ENCODE assay signal across 8 mouse cellular contexts in genomic region chr17:21733529-21734031, GRCm38 (mm10). TPM values are rescaled to one million over a fixed set of nuclear protein-coding genes. Genes with fewer than 3 reads are reported as not detected.
A peak's percentile ranks its signal among the peaks of the same experiment; 100 is the strongest.
DNase-seq lines count a peak whose midpoint lies in the region; ATAC-seq lines count a peak whose summit lies in the region.

No protein-coding gene starts in this region.

- H3K4me1 ChIP-seq in hindbrain, embryonic 11.5 days (replicated peaks; ENCODE audit: control insufficient read depth, insufficient read depth, low read length): no peaks in the 10 kb centered on the region

- WGBS in hindbrain, embryonic 11.5 days: under 1% methylated on average over 27 of the region's 27 CpGs

- H3K36me3 ChIP-seq in hindbrain, embryonic 11.5 days (ENCODE audit: control insufficient read depth, insufficient read depth, low read length): no peaks in the 10 kb centered on the region

- H3K27me3 ChIP-seq in hindbrain, embryonic 11.5 days (ENCODE audit: control insufficient read depth, insufficient read depth, low read length): no peaks in the 10 kb centered on the region

- no peaks in the 10 kb centered on the region for H3K9me3 ChIP-seq in hindbrain, embryonic 11.5 days (ENCODE audit: control insufficient read depth, low read length)

- H3K9ac ChIP-seq in hindbrain, embryonic 11.5 days (ENCODE audit: low read depth, low read length): peak overlapping the region; percentile 69

- H3K4me3 ChIP-seq in hindbrain, embryonic 11.5 days (ENCODE audit: low read depth, low read length): peak overlapping the region; percentile 58

- H3K27ac ChIP-seq in hindbrain, embryonic 11.5 days (ENCODE audit: low read depth, low read length): peak overlapping the region; percentile 56

- ATAC-seq in hindbrain, embryonic 11.5 days (ENCODE audit: low FRiP score): peak; percentile 99

- DNase-seq in NIH3T3 (ENCODE audit: low read depth): peak; percentile 88
- peak; percentile 73 for DNase-seq in cerebellum, adult 9-11 months
- peak; percentile 21 to 65 for DNase-seq in frontal cortex, adult 2 months (ENCODE audit: extremely low spot score in 1 of 2, low spot score in 1 of 2)
- peak; percentile 87 for DNase-seq in hindbrain, embryonic 11.5 days (ENCODE audit: low spot score)
- peak; percentile 61 to 71 for DNase-seq in layer of hippocampus, postnatal 10 days (ENCODE audit: low spot score in 2 of 2)
- peak; percentile 88 for DNase-seq in lung, postnatal 10 days
- peak; percentile 71 for DNase-seq in ovary, postnatal 36 days (ENCODE audit: low spot score)
- peak; percentile 76 for DNase-seq in thymus, postnatal 25 days

- H3K4me2 ChIP-seq in hindbrain, embryonic 11.5 days (replicated peaks; ENCODE audit: low read depth, low read length): peak overlapping the region; percentile 36

RNA-seq across cellular contexts. Expression of gene Zfp229, which starts 3.0 kb away (rescaled TPM):
- polyA plus RNA-seq in frontal cortex, adult 2 months (2012; rRNA removed): 3.4 and 4.1 TPM in 2 replicates
- polyA plus RNA-seq in hindbrain, embryonic 11.5 days (2014; fragmentation: Nextera tagmentation; extraction: Ambion mirVana): 8.8 and 10.4 TPM in 2 replicates
- total RNA-seq in layer of hippocampus, postnatal 10 days (2021): 1 to 10 TPM; 6.8 to 7.9 TPM

RNA-seq across cellular contexts. Expression of gene Zfp760, which starts 26.0 kb away (rescaled TPM):
- polyA plus RNA-seq in frontal cortex, adult 2 months (2012; rRNA removed): 6.5 and 7.2 TPM in 2 replicates
- polyA plus RNA-seq in hindbrain, embryonic 11.5 days (2014; fragmentation: Nextera tagmentation; extraction: Ambion mirVana): 24.1 and 24.7 TPM in 2 replicates
- 1 to 10 TPM; 8.5 to 8.8 TPM for total RNA-seq in layer of hippocampus, postnatal 10 days (2021)

RNA-seq across cellular contexts. Expression of gene Gm10226, which starts 41.9 kb away (rescaled TPM):
- polyA plus RNA-seq in frontal cortex, adult 2 months (2012; rRNA removed): 6.7 and 9.1 TPM in 2 replicates
- 13.5 TPM in 2 replicates for polyA plus RNA-seq in hindbrain, embryonic 11.5 days (2014; fragmentation: Nextera tagmentation; extraction: Ambion mirVana)
- total RNA-seq in layer of hippocampus, postnatal 10 days (2021): 1 to 10 TPM; 6.0 to 7.2 TPM

Comparison
In these comparisons a context has a peak if more than half of its experiments do, and no peak if none do; other contexts are left out.
1. Peak in every context shown above with its lines: DNase-seq, ATAC-seq, H3K4me3 ChIP-seq and H3K27ac ChIP-seq.